ENCODE assay signal across 14 mouse cellular contexts in the genomic region with DNA sequence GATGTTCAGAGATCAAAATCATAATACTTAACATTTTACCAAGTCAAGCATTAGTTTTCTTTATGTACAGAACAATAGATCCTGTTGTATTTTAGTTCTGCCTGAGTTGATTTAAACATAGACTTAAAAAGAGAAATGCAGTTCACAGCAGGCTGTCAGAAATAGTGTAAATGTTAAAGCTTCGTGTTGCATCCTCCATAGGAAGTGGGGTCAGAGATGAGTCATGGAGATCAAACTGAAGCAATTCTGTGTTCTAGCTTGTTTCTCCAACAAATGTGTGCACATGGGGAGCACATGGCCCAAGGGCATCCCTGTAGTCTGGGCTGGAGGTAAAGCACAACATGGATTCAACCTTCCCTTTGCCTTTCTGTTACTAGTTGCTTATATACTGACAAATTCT.
"Had no signal": no experiment of that assay in that cellular context is flagged by ENCODE, and none has a peak within 500 bp of the region (broad histone marks: within the 10 kb centered on the region; RNA-seq: fewer than 3 reads in every experiment).

No protein-coding gene starts in this region.

- H3K27me3 ChIP-seq: kidney, embryonic 15.5 days; liver, embryonic 15.5 days; midbrain, embryonic 15.5 days; neural tube, embryonic 12.5 days had no signal

- H3K36me3 ChIP-seq: kidney, embryonic 15.5 days; limb, embryonic 10.5 days; liver, embryonic 15.5 days; midbrain, embryonic 15.5 days; neural tube, embryonic 12.5 days had no signal

- H3K9me3 ChIP-seq: kidney, embryonic 15.5 days; limb, embryonic 10.5 days; liver, embryonic 15.5 days; midbrain, embryonic 15.5 days; neural tube, embryonic 12.5 days had no signal

- H3K4me2 ChIP-seq: kidney, embryonic 15.5 days; liver, embryonic 11.5 days; liver, embryonic 15.5 days; midbrain, embryonic 11.5 days; midbrain, embryonic 15.5 days; neural tube, embryonic 12.5 days had no signal

- H3K4me3 ChIP-seq: kidney, embryonic 15.5 days; left cerebral cortex, adult 2 months; limb, embryonic 10.5 days; liver, embryonic 15.5 days; midbrain, embryonic 15.5 days; neural tube, embryonic 12.5 days had no signal

- DNase-seq: kidney, postnatal 14 days; lung, adult 2 months; lung, postnatal 10 days; lung, postnatal 4 days; right cerebral cortex, postnatal 25 days; thymus, postnatal 36 days had no signal

- H3K9ac ChIP-seq: kidney, embryonic 15.5 days; liver, embryonic 15.5 days; midbrain, embryonic 15.5 days; neural tube, embryonic 12.5 days had no signal

- H3K4me1 ChIP-seq: kidney, embryonic 15.5 days; limb, embryonic 10.5 days; liver, embryonic 15.5 days; midbrain, embryonic 15.5 days; neural tube, embryonic 12.5 days had no signal

- H3K27ac ChIP-seq: kidney, embryonic 15.5 days; left cerebral cortex, adult 2 months; limb, embryonic 10.5 days; liver, embryonic 15.5 days; midbrain, embryonic 15.5 days; neural tube, embryonic 12.5 days had no signal

- ATAC-seq: midbrain, embryonic 15.5 days had no signal
